Mouse (Mus musculus): ENCODE measurements at regions not wholly inside any gene's neighbourhood (a gene's known extent, or its start where the extent isn't known, plus 50 kb on each side); places are given as distances from the start of the nearest gene placed in this dataset.

GRCm38 (mm10) chr12:77760976-77761375, 433.1 kb upstream of the Gm6657 start:
- TF ChIP-seq CTCF (IDR thresholded peaks at IDR 0.05; ENCODE audit: control insufficient read depth, insufficient read depth, insufficient read length) (no peak), MAX (IDR thresholded peaks at IDR 0.05) (no peak), USF1 (IDR thresholded peaks at IDR 0.05; ENCODE audit: low read depth) (no peak), CEBPB (IDR thresholded peaks at IDR 0.05; ENCODE audit: low read depth) (no peak), FOSL1 (IDR thresholded peaks at IDR 0.05; ENCODE audit: insufficient read depth, low read length, poor library complexity, severe bottlenecking) (no peak), MYOD1 (IDR thresholded peaks at IDR 0.05; ENCODE audit: control insufficient read depth, insufficient read length, low read depth) (no peak), MYOG (IDR thresholded peaks at IDR 0.05; ENCODE audit: control insufficient read depth, extremely low read depth, insufficient read length) (no peak)
